Mouse (Mus musculus) ES-E14 (cell line): ENCODE data around the gene Cideb. TPM values are rescaled to one million over a fixed set of nuclear protein-coding genes. Genes with fewer than 3 reads are reported as not detected.
"Not testable (repeated sequence)": the region's sequence is repeated elsewhere in the genome, so short reads cannot be mapped to it uniquely, and the experiment has no call there.

Experiments used
- DNase-seq: peaks from one replicate; pipeline ENCODE4 v3.0.0-alpha.2; 2013; ENCODE audit warnings: low read depth, low spot score
- H3K27ac ChIP-seq: 2 replicates; pipeline ENCODE4 v1.5.1; 2012; ENCODE audit warnings: low read depth, mild to moderate bottlenecking, low read length, moderate library complexity, mixed read lengths; ENCODE audit not compliant: poor library complexity, insufficient read depth, severe bottlenecking
- H3K36me3 ChIP-seq: 2 replicates; pipeline ENCODE4 v1.6.1; 2012; ENCODE audit warnings: mild to moderate bottlenecking, low read length, moderate library complexity, mixed read lengths; ENCODE audit not compliant: control insufficient read depth, poor library complexity, insufficient read depth, severe bottlenecking
- H3K4me1 ChIP-seq, 2 experiments: fragments of 150-350 bp in 1 of 2; sonication (generic) in 1 of 2; 2 replicates each; pipeline ENCODE4 v1.6.1; 2012; ENCODE audit warnings: low read length in 2 of 2, mild to moderate bottlenecking in 1 of 2, mixed read lengths in 1 of 2; ENCODE audit not compliant: control insufficient read depth in 2 of 2, insufficient read depth in 2 of 2, poor library complexity in 1 of 2
- H3K4me3 ChIP-seq, 2 experiments: fragments of 150-350 bp in 1 of 2; sonication (generic) in 1 of 2; 2 replicates each; pipeline ENCODE4 v1.5.1; 2012; ENCODE audit warnings: low read length in 2 of 2, low read depth in 1 of 2, mild to moderate bottlenecking in 1 of 2, mixed read lengths in 1 of 2; ENCODE audit not compliant: insufficient read depth in 1 of 2, poor library complexity in 1 of 2, severe bottlenecking in 1 of 2
- H3K9ac ChIP-seq: 2 replicates; pipeline ENCODE4 v1.6.1; 2012; ENCODE audit warnings: low read depth, mild to moderate bottlenecking, low read length, mixed read lengths; ENCODE audit not compliant: poor library complexity, insufficient read depth, severe bottlenecking
- H3K9me3 ChIP-seq: fragments of 150-350 bp; sonication (generic); 2 replicates; pipeline ENCODE4 v1.6.1; 2012; ENCODE audit warnings: low read depth, mild to moderate bottlenecking, low read length; ENCODE audit not compliant: control insufficient read depth, insufficient read depth
- CHD2 ChIP-seq: IDR thresholded peaks from 2 replicates; pipeline ENCODE4 v1.6.1; 2014; ENCODE audit warnings: mild to moderate bottlenecking, low read depth, low read length, inconsistent platforms
- HCFC1 ChIP-seq: IDR thresholded peaks from 2 replicates; pipeline ENCODE4 v1.6.1; 2012; ENCODE audit warnings: low read length, inconsistent platforms, borderline replicate concordance; ENCODE audit not compliant: insufficient read depth
- MAFK ChIP-seq: IDR thresholded peaks from 2 replicates; pipeline ENCODE4 v1.6.1; 2014; ENCODE audit warnings: mild to moderate bottlenecking, low read depth, low read length, inconsistent platforms; ENCODE audit not compliant: insufficient read depth
- ZC3H11A ChIP-seq: IDR thresholded peaks from 2 replicates; pipeline ENCODE4 v1.6.1; 2012; ENCODE audit warnings: low read depth, mild to moderate bottlenecking, inconsistent platforms, low read length, borderline replicate concordance
- ZNF384 ChIP-seq: IDR thresholded peaks from 2 replicates; pipeline ENCODE4 v1.6.1; 2012; ENCODE audit warnings: low read depth, low read length, inconsistent platforms
- in situ Hi-C, 2 experiments: fragments of 600-800 bp; cut with MboI; formaldehyde crosslinking; loops; one replicate each; pipeline ENCODE4 v1.15.1; 2025; ENCODE audit warnings: low sequenced_read_pairs in 2 of 2, inconsistent platforms in 1 of 2; ENCODE audit not compliant: unreplicated experiment in 2 of 2
- total RNA-seq: library from RNA; depleted of rRNA; stranded (reverse); fragments of 300-350 nt; gene quantifications from 2 replicates; pipeline ENCODE4 v1.2.3, GENCODE M21; 2012

Cideb gene
- total RNA-seq, 1 experiment = 2.2 TPM

DNA sequence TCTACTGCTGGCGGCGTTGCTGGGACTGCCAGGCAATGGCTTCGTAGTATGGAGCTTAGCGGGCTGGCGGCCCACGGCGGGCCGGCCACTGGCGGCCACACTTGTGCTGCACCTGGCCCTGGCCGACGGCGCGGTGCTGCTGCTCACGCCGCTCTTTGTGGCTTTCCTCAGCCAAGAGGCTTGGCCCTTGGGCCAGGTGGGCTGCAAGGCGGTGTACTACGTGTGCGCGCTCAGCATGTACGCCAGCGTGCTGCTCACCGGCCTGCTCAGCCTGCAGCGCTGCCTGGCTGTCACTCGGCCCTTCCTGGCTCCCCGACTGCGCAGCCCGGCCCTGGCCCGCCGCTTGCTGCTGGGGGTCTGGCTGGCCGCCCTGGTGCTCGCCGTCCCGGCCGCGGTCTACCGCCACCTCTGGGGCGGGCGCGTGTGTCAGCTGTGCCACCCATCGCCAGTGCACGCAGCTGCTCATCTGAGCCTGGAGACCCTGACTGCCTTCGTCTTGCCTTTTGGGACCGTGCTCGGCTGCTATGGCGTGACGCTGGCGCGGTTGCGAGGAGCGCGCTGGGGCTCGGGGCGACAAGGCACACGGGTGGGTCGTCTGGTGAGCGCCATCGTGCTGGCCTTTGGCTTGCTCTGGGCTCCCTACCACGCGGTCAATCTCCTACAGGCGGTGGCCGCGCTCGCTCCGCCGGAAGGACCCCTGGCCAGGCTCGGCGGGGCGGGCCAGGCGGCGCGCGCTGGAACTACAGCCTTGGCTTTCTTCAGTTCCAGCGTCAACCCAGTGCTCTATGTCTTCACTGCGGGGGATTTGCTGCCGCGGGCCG, 4.0 kb upstream of the Cideb start:
- H3K9me3 ChIP-seq = no peaks in the 10 kb centered on the region
- no peak overlapping the region for H3K27ac ChIP-seq
- in situ Hi-C loops = no loop called here
- no peak for TF ChIP-seq ZC3H11A
- 0 out of 2 replicates have a peak, but pooled peaks have one; percentile 13 for TF ChIP-seq HCFC1
- DNase-seq = no peak
- no peaks in the 10 kb centered on the region for H3K36me3 ChIP-seq
- peak overlapping the region; percentile 43 for H3K9ac ChIP-seq
- peak overlapping the region; percentile 60 to 65 for H3K4me3 ChIP-seq
- peaks cover 0 to 4% of the 10 kb centered on the region in 2 experiments; a peak in 1 of 4 replicates for H3K4me1 ChIP-seq

DNA sequence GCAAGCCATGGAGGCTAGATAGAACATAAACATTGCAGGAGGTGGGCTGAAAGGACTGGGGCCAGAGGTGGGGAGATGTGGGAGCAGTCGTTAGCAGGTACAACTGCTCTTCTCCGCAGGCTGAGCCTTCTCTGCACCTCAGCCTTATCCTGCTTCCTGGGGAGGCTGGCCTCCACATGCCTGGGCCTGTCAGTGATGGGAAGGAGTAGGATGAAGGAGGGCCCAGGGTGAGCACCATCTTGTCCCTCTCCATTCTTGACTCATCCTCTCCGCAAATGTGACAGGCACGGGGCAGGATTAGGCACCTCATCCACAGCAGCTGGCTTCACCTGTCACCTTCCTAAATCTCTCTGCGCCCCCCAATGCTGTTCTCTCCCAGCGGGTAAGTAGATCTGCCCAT, 2.9 kb upstream of the Cideb start, which contains the start of gene Ltb4r2:
TSS of gene Ltb4r2 (plus strand) at position 266 of the 400 bp plus-strand sequence.
- DNase-seq = no peak
- peak within 1 kb of the TSS; percentile 43 for H3K9ac ChIP-seq
- H3K36me3 ChIP-seq = peaks cover 2% of the 10 kb centered on the region; the same call in 1 of the 2 replicates
- TF ChIP-seq MAFK (no peak), CHD2 (no peak), HCFC1 (no peak), ZNF384 (no peak), ZC3H11A (no peak)
- H3K27ac ChIP-seq = no peak within 1 kb of the TSS
- in situ Hi-C loops = no loop called here
- no peaks in the 10 kb centered on the region for H3K9me3 ChIP-seq
- peaks cover 0 to 4% of the 10 kb centered on the region in 2 experiments; a peak in 1 of 4 replicates for H3K4me1 ChIP-seq
- peak within 1 kb of the TSS; percentile 60 to 65 for H3K4me3 ChIP-seq

DNA sequence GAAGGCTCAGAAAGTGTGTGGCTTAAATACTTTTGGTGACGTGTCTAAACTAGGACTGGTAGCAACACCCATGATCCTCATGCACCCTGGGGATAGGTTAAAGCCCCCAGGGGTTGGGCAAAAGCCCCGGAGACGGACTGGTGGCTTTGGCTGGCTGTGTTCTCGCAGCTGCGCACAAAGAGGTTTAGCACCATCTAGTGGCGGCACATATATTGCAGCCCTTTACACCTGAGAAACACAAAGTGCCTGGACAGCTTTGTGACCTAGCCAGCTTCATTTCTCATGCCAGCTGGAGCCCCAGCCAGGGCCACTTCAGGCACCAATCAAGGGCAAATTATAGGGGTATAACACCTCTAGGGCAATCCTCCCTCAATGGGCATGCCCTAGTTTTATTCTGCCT, 1.9 kb upstream of the Cideb start:
- H3K4me3 ChIP-seq, H3K9ac ChIP-seq, H3K27ac ChIP-seq, H3K4me1 ChIP-seq, H3K9me3 ChIP-seq, in situ Hi-C loops, H3K36me3 ChIP-seq: not testable (repeated sequence)
- peak; percentile 66 for DNase-seq

DNA sequence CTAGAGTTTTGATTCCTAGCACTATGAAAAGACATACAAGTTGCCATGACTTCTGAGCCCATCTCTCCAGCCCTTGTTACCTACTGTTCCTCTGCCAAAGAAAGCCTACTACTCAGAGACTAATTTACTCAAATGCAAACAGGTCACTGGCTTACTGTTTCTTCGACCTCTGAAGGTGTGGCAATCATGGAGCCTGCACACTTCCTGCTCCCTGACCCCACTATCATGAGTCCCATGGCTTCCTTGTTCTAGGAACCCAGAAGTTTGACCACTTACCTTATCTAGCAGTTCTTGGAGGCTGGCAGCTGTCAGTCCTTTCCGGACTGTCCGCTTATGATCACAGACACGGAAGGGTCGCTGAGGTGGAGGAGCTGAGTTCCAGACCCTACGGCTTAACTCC, 692 bp downstream of the Cideb start:
- Histone ChIP-seq H3K9ac (no peak overlapping the region), H3K4me1 (peaks cover 0 to 4% of the 10 kb centered on the region in 2 experiments; a peak in 1 of 4 replicates), H3K36me3 (peaks cover 33% of the 10 kb centered on the region), H3K9me3 (no peaks in the 10 kb centered on the region), H3K4me3 (no peak overlapping the region), H3K27ac (no peak overlapping the region)
- no peak for TF ChIP-seq CHD2
- no peak for TF ChIP-seq HCFC1
- TF ChIP-seq ZC3H11A = no peak
- no peak for TF ChIP-seq ZNF384
- no peak for TF ChIP-seq MAFK
- no peak for DNase-seq
- in situ Hi-C loops = no loop called here
